ENCODE assay signal across 20 mouse cellular contexts in the genomic region with DNA sequence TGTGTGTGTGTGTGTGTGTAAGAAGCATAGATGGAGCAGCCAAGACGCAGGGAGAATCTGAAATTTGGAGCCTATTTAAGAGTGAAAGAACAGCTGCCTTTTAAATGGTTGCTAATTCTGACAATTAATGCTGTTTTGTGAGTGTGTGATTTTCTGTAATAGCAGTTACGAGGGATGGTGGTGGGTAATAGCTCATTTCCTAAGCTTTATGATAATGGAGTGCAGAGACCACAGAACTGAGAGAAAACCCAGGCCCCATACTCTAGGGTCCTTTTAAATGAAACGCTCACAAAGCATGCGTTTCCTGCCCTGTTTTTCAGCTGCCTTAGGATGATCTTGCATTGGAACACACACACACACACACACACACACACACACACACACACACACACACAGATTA.
DNase-seq lines count a peak whose midpoint lies in the region; ATAC-seq lines count a peak whose summit lies in the region.
"Had no signal": no experiment of that assay in that cellular context is flagged by ENCODE, and none has a peak within 500 bp of the region (broad histone marks: within the 10 kb centered on the region; RNA-seq: fewer than 3 reads in every experiment).

No protein-coding gene starts in this region.

- H3K27ac ChIP-seq in hindbrain, embryonic 11.5 days (ENCODE audit: low read depth, low read length), result 0 out of 2 replicates have a peak overlapping the region, but pooled peaks have one; percentile 36
- no peak overlapping the region for H3K27ac ChIP-seq in hindbrain, embryonic 10.5 days
- peak overlapping the region; percentile 45; the same call in 1 of the 2 replicates for H3K27ac ChIP-seq in forebrain, embryonic 14.5 days (ENCODE audit: low read depth, low read length)
- H3K27ac ChIP-seq in hindbrain, embryonic 15.5 days (replicated peaks), result peak overlapping the region; percentile 53
- peak overlapping the region; percentile 74 for H3K27ac ChIP-seq in neural tube, embryonic 13.5 days (replicated peaks)
- H3K27ac ChIP-seq: heart, embryonic 15.5 days; kidney, postnatal 0 days; limb, embryonic 15.5 days had no signal

- H3K9ac ChIP-seq in hindbrain, embryonic 11.5 days (ENCODE audit: low read depth, low read length), result no peak overlapping the region
- H3K9ac ChIP-seq in forebrain, embryonic 14.5 days (ENCODE audit: low read length), result no peak overlapping the region
- 0 out of 2 replicates have a peak overlapping the region, but pooled peaks have one; percentile 7 for H3K9ac ChIP-seq in hindbrain, embryonic 15.5 days
- H3K9ac ChIP-seq in neural tube, embryonic 13.5 days, result no peak overlapping the region
- H3K9ac ChIP-seq: heart, embryonic 15.5 days; limb, embryonic 15.5 days had no signal

- no peaks in the 10 kb centered on the region for H3K9me3 ChIP-seq in hindbrain, embryonic 11.5 days (ENCODE audit: control insufficient read depth, low read length)
- no peaks in the 10 kb centered on the region for H3K9me3 ChIP-seq in hindbrain, embryonic 10.5 days
- H3K9me3 ChIP-seq in forebrain, embryonic 14.5 days (replicated peaks; ENCODE audit: control insufficient read depth, low read length), result no peaks in the 10 kb centered on the region
- H3K9me3 ChIP-seq in hindbrain, embryonic 15.5 days, result no peaks in the 10 kb centered on the region
- H3K9me3 ChIP-seq in neural tube, embryonic 13.5 days, result no peaks in the 10 kb centered on the region
- H3K9me3 ChIP-seq: G1E; heart, embryonic 15.5 days; limb, embryonic 15.5 days had no signal

- no peaks in the 10 kb centered on the region for H3K36me3 ChIP-seq in hindbrain, embryonic 11.5 days (ENCODE audit: control insufficient read depth, insufficient read depth, low read length)
- no peaks in the 10 kb centered on the region for H3K36me3 ChIP-seq in hindbrain, embryonic 10.5 days
- H3K36me3 ChIP-seq in forebrain, embryonic 14.5 days (ENCODE audit: control insufficient read depth, insufficient read depth, low read length), result no peaks in the 10 kb centered on the region
- no peaks in the 10 kb centered on the region for H3K36me3 ChIP-seq in hindbrain, embryonic 15.5 days
- H3K36me3 ChIP-seq in neural tube, embryonic 13.5 days, result no peaks in the 10 kb centered on the region
- H3K36me3 ChIP-seq: G1E; heart, embryonic 15.5 days; limb, embryonic 15.5 days had no signal

- no peak; the same call in 1 of the 2 replicates for ATAC-seq in hindbrain, embryonic 11.5 days (ENCODE audit: low FRiP score)
- ATAC-seq in forebrain, embryonic 14.5 days, result peak; percentile 85
- peak; percentile 59; the same call in 1 of the 2 replicates for ATAC-seq in hindbrain, embryonic 15.5 days (ENCODE audit: low FRiP score, low read depth)
- peak; percentile 81 for ATAC-seq in neural tube, embryonic 13.5 days (ENCODE audit: low read depth)
- ATAC-seq: intestine, postnatal 0 days; lung, postnatal 0 days had no signal

- no peaks in the 10 kb centered on the region for H3K27me3 ChIP-seq in hindbrain, embryonic 11.5 days (ENCODE audit: control insufficient read depth, insufficient read depth, low read length)
- H3K27me3 ChIP-seq in hindbrain, embryonic 10.5 days (ENCODE audit: insufficient read depth, poor library complexity, severe bottlenecking), result no peaks in the 10 kb centered on the region
- H3K27me3 ChIP-seq in forebrain, embryonic 14.5 days (replicated peaks; ENCODE audit: control insufficient read depth, insufficient read depth, low read length), result no peaks in the 10 kb centered on the region
- no peaks in the 10 kb centered on the region for H3K27me3 ChIP-seq in hindbrain, embryonic 15.5 days
- 0 out of 2 replicates have a peak, but pooled peaks cover 3% of the 10 kb centered on the region for H3K27me3 ChIP-seq in neural tube, embryonic 13.5 days
- H3K27me3 ChIP-seq: heart, embryonic 15.5 days; limb, embryonic 15.5 days had no signal

- DNase-seq in hindbrain, embryonic 11.5 days (ENCODE audit: low spot score), result no peak
- no peak for DNase-seq in hindbrain, embryonic 10.5 days (ENCODE audit: low spot score)
- peak; percentile 90 for DNase-seq in forebrain, embryonic 14.5 days (ENCODE audit: low spot score)
- no peak for DNase-seq in gastrocnemius, postnatal 10 days
- no peak for DNase-seq in cerebellum, adult 18-20 months
- no peak for DNase-seq in kidney, adult 9 months
- DNase-seq: adrenal gland, postnatal 14 days; cerebellum, adult 8-10 months; gastrocnemius, postnatal 36 days; right cerebral cortex, adult 18-20 months; thymus, postnatal 14 days had no signal

- no peak overlapping the region for H3K4me3 ChIP-seq in hindbrain, embryonic 11.5 days (ENCODE audit: low read depth, low read length)
- H3K4me3 ChIP-seq in hindbrain, embryonic 10.5 days, result no peak overlapping the region
- no peak overlapping the region for H3K4me3 ChIP-seq in forebrain, embryonic 14.5 days (ENCODE audit: low read depth, low read length)
- H3K4me3 ChIP-seq in hindbrain, embryonic 15.5 days, result no peak overlapping the region
- H3K4me3 ChIP-seq in neural tube, embryonic 13.5 days, result no peak overlapping the region
- H3K4me3 ChIP-seq: heart, embryonic 15.5 days; layer of hippocampus, adult 2 months; limb, embryonic 15.5 days had no signal

- 55% methylated on average over 4 of the region's 4 CpGs for WGBS in hindbrain, embryonic 11.5 days
- WGBS in hindbrain, embryonic 10.5 days, result 53% methylated on average over 4 of the region's 4 CpGs
- 8% methylated on average over 4 of the region's 4 CpGs for WGBS in forebrain, embryonic 14.5 days
- 28% methylated on average over 4 of the region's 4 CpGs for WGBS in hindbrain, embryonic 15.5 days
- WGBS in neural tube, embryonic 13.5 days, result 24% methylated on average over 4 of the region's 4 CpGs

- no peak overlapping the region for H3K4me2 ChIP-seq in hindbrain, embryonic 11.5 days (replicated peaks; ENCODE audit: low read depth, low read length)
- no peak overlapping the region for H3K4me2 ChIP-seq in forebrain, embryonic 14.5 days (ENCODE audit: low read length)
- no peak overlapping the region for H3K4me2 ChIP-seq in hindbrain, embryonic 15.5 days
- H3K4me2 ChIP-seq in neural tube, embryonic 13.5 days, result no peak overlapping the region
- H3K4me2 ChIP-seq: heart, embryonic 15.5 days; limb, embryonic 15.5 days had no signal

- no peaks in the 10 kb centered on the region for H3K4me1 ChIP-seq in hindbrain, embryonic 11.5 days (replicated peaks; ENCODE audit: control insufficient read depth, insufficient read depth, low read length)
- H3K4me1 ChIP-seq in hindbrain, embryonic 10.5 days (replicated peaks), result peaks cover 17% of the 10 kb centered on the region
- peaks cover 25% of the 10 kb centered on the region for H3K4me1 ChIP-seq in forebrain, embryonic 14.5 days (ENCODE audit: control insufficient read depth, insufficient read depth, low read length)
- peaks cover 13% of the 10 kb centered on the region for H3K4me1 ChIP-seq in hindbrain, embryonic 15.5 days (replicated peaks)
- H3K4me1 ChIP-seq in neural tube, embryonic 13.5 days (replicated peaks), result peaks cover 25% of the 10 kb centered on the region
- H3K4me1 ChIP-seq: heart, embryonic 15.5 days; limb, embryonic 15.5 days had no signal
